Mouse (Mus musculus) heart, embryonic 16.5 days (tissue): Measurements from ENCODE around the gene Vmn2r79. TPM values are rescaled to one million over a fixed set of nuclear protein-coding genes. Genes with fewer than 3 reads are reported as not detected.
"Not testable (repeated sequence)": the region's sequence is repeated elsewhere in the genome, so short reads cannot be mapped to it uniquely, and the experiment has no call there.

Experiments
- ATAC-seq: fragments of 200-750 bp; cut with Nextera tagmentation; replicated peaks from 2 replicates; pipeline ENCODE4 v1.8.0; 2017; ENCODE audit warnings: moderate number of reproducible peaks; ENCODE audit not compliant: insufficient read depth, low FRiP score; ENCODE audit errors: extremely low read depth
- H3K27ac ChIP-seq: fragments of 300-500 bp; sonication (generic); 2 replicates; pipeline ENCODE4 v1.5.1; 2014; ENCODE audit warnings: mild to moderate bottlenecking, low read length, control low read depth, moderate library complexity
- H3K27me3 ChIP-seq: fragments of 300-500 bp; sonication (generic); 2 replicates; pipeline ENCODE4 v1.6.1; 2014; ENCODE audit warnings: low read length, mixed read lengths; ENCODE audit not compliant: control insufficient read depth, insufficient read depth
- H3K36me3 ChIP-seq: fragments of 300-500 bp; sonication (generic); 2 replicates; pipeline ENCODE4 v1.6.1; 2014; ENCODE audit not compliant: control insufficient read depth, insufficient read depth
- H3K4me1 ChIP-seq: fragments of 300-500 bp; sonication (generic); 2 replicates; pipeline ENCODE4 v1.6.1; 2014; ENCODE audit warnings: low read length, mixed read lengths; ENCODE audit not compliant: control insufficient read depth, insufficient read depth
- H3K4me2 ChIP-seq: fragments of 300-500 bp; sonication (generic); 2 replicates; pipeline ENCODE4 v1.6.1; 2014; ENCODE audit warnings: low read depth, mild to moderate bottlenecking, control low read depth, low read length
- H3K4me3 ChIP-seq: fragments of 300-500 bp; sonication (generic); 2 replicates; pipeline ENCODE4 v1.5.1; 2014; ENCODE audit warnings: mild to moderate bottlenecking, control low read depth, low read length
- H3K9ac ChIP-seq: fragments of 300-500 bp; sonication (generic); 2 replicates; pipeline ENCODE4 v1.6.1; 2014; ENCODE audit warnings: low read length, control low read depth
- H3K9me3 ChIP-seq: fragments of 300-500 bp; sonication (generic); replicated peaks from 2 replicates; pipeline ENCODE4 v1.6.1; 2016; ENCODE audit warnings: low read length; ENCODE audit not compliant: control insufficient read depth
- WGBS: fragments of 180-500 bp; shearing (Covaris S2); extraction: QIAGEN DNeasy Blood & Tissue Kit; methylation state at CpG from one replicate; pipeline ENCODE4 v1.1.7; 2014; 5-methylcytosine and 5-hydroxymethylcytosine counted together
- polyA plus RNA-seq: library from polyadenylated mRNA; unstranded; fragments of >200 nt; fragmentation: Nextera tagmentation; extraction: Ambion mirVana; gene quantifications from 2 replicates; pipeline ENCODE4 v1.2.1, GENCODE M21; 2015

The Vmn2r79 gene
- polyA plus RNA-seq = 0.01 TPM in 1 of 2 replicates, not detected in the other

DNA sequence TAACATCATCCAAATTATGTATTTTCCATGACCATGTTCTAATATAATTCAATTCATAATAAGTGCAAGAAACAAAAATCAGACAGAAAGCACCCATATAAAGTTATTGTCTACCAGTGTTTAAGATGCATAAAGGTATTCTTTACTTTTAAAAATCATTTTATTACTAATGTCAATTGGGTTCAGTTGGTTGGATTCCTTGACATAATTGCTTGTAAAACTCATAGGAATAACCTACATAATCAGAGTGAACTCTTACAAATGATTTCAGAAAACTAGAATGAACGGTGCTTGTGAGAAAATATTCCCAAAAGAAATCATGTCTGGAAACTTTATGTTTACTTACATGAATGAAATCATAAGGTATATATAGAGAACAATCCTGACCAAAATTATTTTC is at the start of gene Vmn2r79:
TSS of gene Vmn2r79 (plus strand) at position 301 of the 400 bp plus-strand sequence.
- ATAC-seq, H3K36me3 ChIP-seq, H3K9ac ChIP-seq, H3K9me3 ChIP-seq, H3K27ac ChIP-seq, H3K27me3 ChIP-seq, H3K4me1 ChIP-seq, H3K4me3 ChIP-seq, H3K4me2 ChIP-seq: not testable (repeated sequence)
- WGBS = 78% methylated on average over 1 of the region's 1 CpGs

- ATAC-seq = no peak
- Histone ChIP-seq H3K4me2 (no peak overlapping the region), H3K9me3 (no peaks in the 10 kb centered on the region), H3K9ac (no peak overlapping the region), H3K4me3 (no peak overlapping the region), H3K36me3 (no peaks in the 10 kb centered on the region), H3K4me1 (no peaks in the 10 kb centered on the region), H3K27me3 (no peaks in the 10 kb centered on the region), H3K27ac (no peak overlapping the region)
- 54% methylated on average over 1 of the region's 1 CpGs for WGBS
Measured at GRCm38 (mm10) chr7:86994700-86995099, 1.2 kb upstream of the Vmn2r79 start.

DNA sequence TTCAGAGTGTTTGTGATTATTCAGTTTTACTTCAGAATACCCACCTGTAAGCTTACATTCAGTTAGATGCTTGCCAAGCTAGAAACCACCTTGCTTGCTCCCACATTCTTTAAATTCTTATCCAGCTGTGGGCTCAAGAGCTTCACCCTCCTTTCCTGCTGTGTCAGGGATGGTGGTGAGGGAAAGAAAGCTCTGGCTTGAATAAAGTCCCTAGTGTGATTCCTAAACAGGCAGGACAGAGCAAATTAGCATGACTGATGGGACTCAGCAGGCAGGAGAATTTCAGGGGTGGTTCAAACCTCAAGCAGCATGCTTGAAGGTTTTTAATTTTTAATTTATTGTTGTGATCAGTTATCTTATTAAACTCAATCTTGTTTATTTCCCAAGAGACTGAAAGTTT is 30.6 kb downstream of the Vmn2r79 start:
- H3K9me3 ChIP-seq, H3K36me3 ChIP-seq, H3K9ac ChIP-seq, H3K4me3 ChIP-seq, H3K4me2 ChIP-seq, H3K4me1 ChIP-seq, H3K27ac ChIP-seq, ATAC-seq, H3K27me3 ChIP-seq: not testable (repeated sequence)

- WGBS = 66% methylated on average over 4 of the region's 4 CpGs
- H3K27ac ChIP-seq = no peak overlapping the region
- H3K27me3 ChIP-seq = no peaks in the 10 kb centered on the region
- no peak for ATAC-seq
- H3K36me3 ChIP-seq = no peaks in the 10 kb centered on the region
- no peak overlapping the region for H3K4me2 ChIP-seq
- H3K4me1 ChIP-seq = no peaks in the 10 kb centered on the region
- H3K9ac ChIP-seq = no peak overlapping the region
- no peak overlapping the region for H3K4me3 ChIP-seq
- H3K9me3 ChIP-seq = no peaks in the 10 kb centered on the region
Measured at GRCm38 (mm10) chr7:87063576-87063975, 67.7 kb downstream of the Vmn2r79 start.

Other genes starting within 250 kb of the Vmn2r79 start
- 0.28 and 0.62 TPM in 2 replicates for gene Folh1, start 220.2 kb upstream of the Vmn2r79 start, polyA plus RNA-seq
- not detected in 2 replicates for gene Vmn2r77, start 201.1 kb upstream of the Vmn2r79 start, polyA plus RNA-seq
- not detected in 2 replicates for gene Vmn2r78, start 81.0 kb upstream of the Vmn2r79 start, polyA plus RNA-seq
- 2.7 and 3.1 TPM in 2 replicates for gene Nox4, start 250.0 kb downstream of the Vmn2r79 start, polyA plus RNA-seq